Mouse (Mus musculus): ENCODE data around the gene Mast4.

The Mast4 gene

DNA sequence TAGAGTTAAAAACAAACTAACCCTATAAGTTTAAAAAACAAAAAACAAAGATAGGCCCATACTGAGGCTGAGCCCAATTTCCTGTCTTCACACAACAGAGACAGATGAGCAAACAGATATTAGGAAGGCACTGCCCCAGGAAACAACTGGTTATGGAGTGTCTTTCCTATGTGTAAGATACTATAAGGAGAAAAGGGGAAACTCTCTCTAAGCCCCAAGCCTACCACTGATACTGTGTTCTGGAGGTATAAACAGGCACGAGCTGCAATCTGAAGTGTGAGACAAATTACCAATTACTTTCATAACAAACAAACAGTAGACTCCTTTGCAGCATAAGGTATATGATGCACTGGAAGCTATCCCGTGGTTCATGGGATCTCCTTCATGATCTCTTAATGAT lies 471.9 kb downstream of the Mast4 start:
- no peak for DNase-seq (ENCODE audit: low spot score)

DNA sequence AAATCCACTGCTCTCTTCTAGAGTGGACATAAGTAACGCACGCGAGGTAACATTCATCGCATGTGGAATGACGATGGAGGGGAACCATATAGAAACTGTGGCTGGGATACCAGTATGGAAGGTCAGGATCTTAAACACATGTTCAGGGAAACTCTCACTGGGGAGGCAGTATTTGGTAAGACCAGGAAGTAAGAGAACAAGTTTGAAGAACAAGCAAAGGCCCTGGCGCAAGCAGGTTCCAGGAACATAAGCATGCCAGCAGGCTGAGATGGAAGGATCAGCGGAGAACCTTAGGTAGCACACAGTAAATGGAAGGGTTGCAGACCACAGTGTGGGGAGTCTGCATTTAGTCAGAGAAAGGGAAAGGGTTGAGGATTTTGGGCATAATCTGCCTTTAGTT lies 473.6 kb downstream of the Mast4 start:
- no peak for DNase-seq (ENCODE audit: low spot score)

DNA sequence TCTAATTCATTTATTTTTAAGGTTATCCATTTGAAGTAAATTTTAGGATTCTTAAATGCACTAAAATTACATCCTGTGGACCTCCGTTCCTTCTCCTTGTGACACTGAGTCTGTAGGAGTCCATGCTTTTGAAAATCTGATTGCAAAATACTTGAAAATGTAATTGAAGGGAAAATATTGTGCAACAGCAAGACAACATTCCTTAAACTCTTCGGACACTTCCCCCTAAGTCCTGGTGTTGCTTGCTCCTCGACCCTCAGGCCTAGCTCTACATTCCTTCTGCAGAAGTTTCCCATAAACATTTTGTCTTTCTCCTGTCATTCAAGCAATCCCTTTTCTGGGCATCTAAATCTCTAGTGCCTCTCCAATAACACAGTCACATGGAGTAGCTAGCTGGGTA lies 474.2 kb downstream of the Mast4 start:
- DNase-seq (ENCODE audit: low spot score): no peak

GRCm38 (mm10) chr13:102857539-102857838 lies 476.8 kb downstream of the Mast4 start:
- DNase-seq (ENCODE audit: low spot score): no peak

DNA sequence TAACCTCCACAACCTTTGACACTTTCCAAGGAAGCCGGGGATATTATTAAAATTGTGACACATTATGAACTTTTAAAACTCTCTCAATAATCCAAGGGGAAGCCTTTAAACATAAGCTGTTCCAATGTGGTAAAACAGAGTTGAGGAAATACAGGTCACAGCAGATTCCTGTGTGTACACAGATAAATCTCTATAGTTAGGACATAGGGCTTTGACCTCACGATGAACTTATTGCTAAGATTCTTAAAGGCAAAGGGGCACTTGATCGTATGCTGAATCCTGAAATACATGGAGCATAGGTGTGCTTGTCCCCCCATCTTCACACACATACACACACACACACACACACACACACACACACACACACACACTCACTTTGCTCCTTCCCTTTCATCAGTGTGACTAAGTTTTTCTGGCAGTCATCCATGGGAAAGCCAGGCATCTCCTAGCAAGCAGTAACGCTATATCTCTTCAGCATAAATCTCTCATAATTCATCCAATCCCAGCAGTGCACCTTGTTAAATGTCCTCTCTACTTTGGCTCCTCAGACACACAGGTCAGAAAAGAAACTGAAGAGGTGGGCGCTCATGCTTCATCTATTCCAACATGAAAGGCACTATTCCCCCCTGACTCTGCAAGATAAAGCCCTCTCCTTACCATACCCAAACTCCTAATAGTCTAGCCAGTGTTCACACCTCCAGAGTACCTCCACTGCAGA lies 477.3 kb downstream of the Mast4 start:
- DNase-seq (ENCODE audit: low spot score): peak; percentile 59

DNA sequence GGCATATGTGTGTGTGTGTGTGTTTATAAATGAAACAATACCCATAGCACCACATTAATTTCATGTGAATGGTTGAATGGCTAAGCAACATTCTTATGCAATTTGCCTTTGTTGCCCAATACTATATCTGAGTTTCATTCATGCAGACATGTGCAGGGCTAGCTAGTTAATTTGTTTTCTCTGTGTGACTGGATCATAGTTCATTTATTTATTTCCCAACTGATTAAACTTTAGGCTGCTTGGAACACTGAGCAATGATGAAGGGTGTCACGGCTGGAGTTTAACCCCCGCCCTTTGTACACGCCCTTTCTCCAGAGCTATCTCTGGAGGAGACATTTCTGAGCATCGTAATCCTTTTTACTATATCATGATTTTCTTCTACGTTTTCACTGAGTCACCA lies 481.4 kb downstream of the Mast4 start:
- DNase-seq (ENCODE audit: low spot score): no peak

- no peak for DNase-seq (ENCODE audit: low spot score)
Observed at GRCm38 (mm10) chr13:102851253-102851652, 483.0 kb downstream of the Mast4 start.

DNA sequence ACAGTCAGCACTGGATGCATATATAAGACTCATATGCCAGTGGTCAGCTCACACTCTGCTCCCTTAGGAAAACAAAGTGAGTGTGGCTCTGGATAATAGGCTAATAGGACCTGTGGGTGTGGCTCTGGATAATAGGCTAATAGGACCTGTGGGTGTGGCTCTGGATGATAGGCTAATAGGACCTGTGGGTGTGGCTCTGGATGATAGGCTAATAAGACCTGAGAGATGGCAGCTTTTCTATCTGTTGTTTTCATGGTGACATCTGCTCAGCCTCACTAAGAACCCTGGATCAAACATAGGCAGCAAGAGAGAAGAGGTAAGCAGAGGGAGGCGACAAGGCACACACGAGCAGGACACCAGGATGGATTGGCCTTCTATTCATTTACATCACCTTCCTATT lies 483.7 kb downstream of the Mast4 start:
- no peak for DNase-seq (ENCODE audit: low spot score)

- peak; percentile 60 for DNase-seq (ENCODE audit: low spot score)
Observed at GRCm38 (mm10) chr13:102849068-102849467, 485.2 kb downstream of the Mast4 start.

GRCm38 (mm10) chr13:102846473-102846872 lies 487.8 kb downstream of the Mast4 start:
- DNase-seq (ENCODE audit: low spot score): no peak

GRCm38 (mm10) chr13:102842715-102843114 lies 491.6 kb downstream of the Mast4 start:
- DNase-seq (ENCODE audit: low spot score): no peak

GRCm38 (mm10) chr13:102842237-102842636 lies 492.1 kb downstream of the Mast4 start:
- peak; percentile 22 for DNase-seq (ENCODE audit: low spot score)

GRCm38 (mm10) chr13:102839741-102840482 lies 494.4 kb downstream of the Mast4 start:
- DNase-seq (ENCODE audit: low spot score): no peak

- no peak for DNase-seq (ENCODE audit: low spot score)
Observed at GRCm38 (mm10) chr13:102837427-102837826, 496.9 kb downstream of the Mast4 start.

GRCm38 (mm10) chr13:102835336-102835735 lies 499.0 kb downstream of the Mast4 start:
- no peak for DNase-seq (ENCODE audit: low spot score)

DNA sequence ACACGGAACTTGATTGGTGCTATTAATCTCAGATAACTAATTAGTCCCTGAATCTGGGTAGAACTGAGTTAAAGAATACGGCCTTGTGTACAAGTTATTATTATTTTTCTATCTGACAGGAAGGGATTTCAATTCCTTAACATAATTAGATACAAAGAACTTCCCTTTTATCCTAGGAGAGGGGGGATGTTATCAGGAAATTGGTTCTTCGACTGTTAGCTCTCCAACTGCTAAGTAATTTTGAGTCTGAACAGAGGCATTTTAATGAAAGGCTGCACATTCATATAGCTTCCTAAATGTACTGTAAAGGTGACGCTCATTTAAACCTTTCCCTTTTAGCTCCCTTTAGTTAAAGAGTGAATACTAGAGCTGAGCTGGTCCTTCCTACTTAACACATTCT lies 516.0 kb downstream of the Mast4 start:
- no peak for DNase-seq (ENCODE audit: low spot score)

- DNase-seq (ENCODE audit: low spot score): no peak
Observed at GRCm38 (mm10) chr13:102816689-102817088, 517.6 kb downstream of the Mast4 start.

DNA sequence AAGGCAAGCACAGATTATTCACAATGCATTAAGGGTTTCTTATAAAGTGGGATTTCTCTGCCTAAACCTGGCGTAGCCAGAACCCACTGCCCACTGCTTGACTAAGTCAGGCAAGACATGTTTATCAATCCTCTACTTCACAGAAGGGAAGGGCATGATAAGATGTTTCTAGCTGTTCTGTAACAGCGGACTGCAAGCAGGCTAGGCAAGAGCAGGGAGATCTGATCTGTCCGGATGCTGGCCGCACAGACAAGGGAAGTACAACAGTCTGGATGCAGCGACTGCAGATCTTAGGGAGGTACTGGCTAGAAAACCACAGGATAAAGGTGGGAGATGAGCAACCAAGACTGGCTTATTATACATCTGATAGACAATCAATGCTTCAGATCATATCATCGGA lies 519.1 kb downstream of the Mast4 start:
- DNase-seq (ENCODE audit: low spot score): no peak

DNA sequence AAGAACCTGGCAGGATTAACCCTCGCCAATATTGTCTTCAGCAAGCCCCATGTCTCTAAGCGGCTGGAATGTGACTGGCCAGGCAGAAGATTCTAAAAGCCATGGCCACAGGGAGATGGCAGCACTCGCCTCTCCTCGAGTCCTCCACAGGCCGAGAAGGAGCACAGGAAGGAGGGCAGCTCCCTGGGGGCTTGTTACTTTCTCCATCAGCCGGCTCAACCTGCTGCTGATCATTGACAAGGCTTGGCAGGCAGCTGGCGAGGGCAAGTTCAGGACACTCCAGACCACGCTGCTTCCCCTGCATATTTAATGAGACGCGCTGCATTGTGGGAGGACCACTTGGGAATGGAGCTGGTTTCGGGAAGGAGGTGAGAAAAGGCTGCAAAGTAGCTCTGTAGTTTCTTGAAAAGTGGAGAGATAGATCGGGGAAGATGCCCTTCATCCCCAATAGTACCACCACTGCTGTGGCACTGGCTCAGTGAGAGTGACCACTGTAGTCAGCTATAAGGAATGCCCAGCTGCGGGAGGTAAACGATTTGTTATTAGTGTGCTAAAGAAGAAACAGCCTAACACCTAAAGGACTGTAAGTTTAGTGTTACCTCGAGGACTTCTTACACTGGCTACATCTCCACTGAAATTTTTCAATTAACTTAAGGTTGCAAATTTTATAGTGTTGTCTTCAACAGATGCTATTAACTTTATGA lies 523.0 kb downstream of the Mast4 start:
- peak; percentile 33 for DNase-seq (ENCODE audit: low spot score)

DNA sequence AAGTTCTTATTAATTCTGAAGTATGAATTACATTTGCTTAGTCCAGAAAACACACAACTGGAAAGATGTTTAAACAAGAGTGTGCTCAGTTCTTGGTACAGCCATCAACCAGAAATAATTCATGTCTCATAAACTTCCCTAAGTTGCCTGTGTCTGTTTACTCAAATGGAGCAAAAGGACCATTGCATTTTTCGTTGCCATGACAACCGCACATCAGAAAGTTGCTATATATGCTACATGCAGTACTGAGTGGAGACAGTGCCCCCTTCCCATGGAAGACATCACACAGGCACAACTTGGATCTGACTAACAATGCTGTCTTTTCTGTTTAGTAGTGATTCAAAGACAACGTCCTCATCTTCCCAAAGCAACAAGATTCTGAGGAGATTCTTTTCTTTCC lies 527.6 kb downstream of the Mast4 start:
- DNase-seq (ENCODE audit: low spot score): no peak

DNA sequence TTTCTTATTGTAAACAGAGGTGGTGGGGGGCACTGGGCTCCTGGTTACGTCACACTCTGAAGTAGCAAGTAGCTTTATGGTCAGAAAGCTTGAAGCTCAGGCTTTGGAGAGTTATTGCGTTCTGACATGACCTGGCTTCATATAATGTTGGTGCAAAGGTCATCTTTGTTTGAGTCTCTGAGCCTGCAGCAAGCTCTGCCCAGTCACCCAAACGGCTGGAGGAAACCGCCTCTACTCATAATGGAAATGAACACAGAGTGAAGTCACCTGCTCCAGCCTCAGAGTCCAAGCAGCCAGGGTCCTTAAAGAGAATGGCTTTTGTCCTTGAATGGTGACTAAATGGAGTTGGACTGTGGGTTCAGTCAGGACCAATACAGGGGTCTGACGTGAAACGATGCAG lies 529.1 kb downstream of the Mast4 start:
- DNase-seq (ENCODE audit: low spot score): no peak

GRCm38 (mm10) chr13:102803206-102803605 lies 531.1 kb downstream of the Mast4 start:
- no peak for DNase-seq (ENCODE audit: low spot score)

- DNase-seq (ENCODE audit: low spot score): no peak
Observed at GRCm38 (mm10) chr13:102792157-102792556, 542.1 kb downstream of the Mast4 start.
